ENCODE assay signal across 29 mouse cellular contexts in genomic region chr11:79825881-79826280, GRCm38 (mm10).
DNase-seq lines count a peak whose midpoint lies in the region; ATAC-seq lines count a peak whose summit lies in the region.
"Had no signal": no experiment of that assay in that cellular context is flagged by ENCODE, and none has a peak within 500 bp of the region (broad histone marks: within the 10 kb centered on the region; RNA-seq: fewer than 3 reads in every experiment).

No protein-coding gene starts in this region.

- no peaks in the 10 kb centered on the region for H3K36me3 ChIP-seq in forebrain, embryonic 10.5 days (replicated peaks)
- no peaks in the 10 kb centered on the region for H3K36me3 ChIP-seq in forebrain, embryonic 11.5 days (ENCODE audit: control insufficient read depth, insufficient read depth, low read length)
- H3K36me3 ChIP-seq: embryonic facial prominence, embryonic 12.5 days; forebrain, embryonic 15.5 days; G1E; heart, embryonic 13.5 days; kidney, embryonic 15.5 days; limb, embryonic 12.5 days; liver, embryonic 12.5 days; midbrain, embryonic 12.5 days; neural tube, embryonic 15.5 days had no signal

- H3K4me2 ChIP-seq in forebrain, embryonic 11.5 days (ENCODE audit: low read depth, low read length, severe bottlenecking) = no peak overlapping the region
- H3K4me2 ChIP-seq: embryonic facial prominence, embryonic 12.5 days; forebrain, embryonic 15.5 days; heart, embryonic 13.5 days; hindbrain, embryonic 14.5 days; kidney, embryonic 15.5 days; limb, embryonic 12.5 days; liver, embryonic 12.5 days; midbrain, embryonic 12.5 days; neural tube, embryonic 15.5 days had no signal

- DNase-seq in forebrain, embryonic 10.5 days (ENCODE audit: extremely low spot score, low spot score) = no peak
- no peak for DNase-seq in forebrain, embryonic 11.5 days (ENCODE audit: low spot score)
- DNase-seq in kidney, postnatal 36 days = peak; percentile 20 to 32
- DNase-seq in kidney, adult 8-10 months = no peak
- DNase-seq in adrenal gland, postnatal 36 days = peak; percentile 43 to 58
- no peak for DNase-seq in heart, adult 8-10 months (ENCODE audit: low spot score)
- no peak for DNase-seq in layer of hippocampus, postnatal 10 days (ENCODE audit: low spot score in 2 of 2)
- DNase-seq: B cell, adult 2 months; cerebellum, adult 18-20 months; cerebellum, postnatal 14 days; heart, adult 11 months; heart, postnatal 14 days; layer of hippocampus, postnatal 36 days; lung, adult 2 months; lung, postnatal 14 days; thymus, adult 2 months; thymus, postnatal 4 days had no signal

- no peak for ATAC-seq in forebrain, embryonic 11.5 days (replicated peaks; ENCODE audit: low FRiP score)
- ATAC-seq: forebrain, embryonic 15.5 days; liver, embryonic 12.5 days; Patski had no signal

- H3K27me3 ChIP-seq in forebrain, embryonic 10.5 days (ENCODE audit: poor library complexity, severe bottlenecking) = no peaks in the 10 kb centered on the region
- no peaks in the 10 kb centered on the region for H3K27me3 ChIP-seq in forebrain, embryonic 11.5 days (ENCODE audit: control insufficient read depth, insufficient read depth, low read length)
- H3K27me3 ChIP-seq: CH12.LX; embryonic facial prominence, embryonic 12.5 days; forebrain, embryonic 15.5 days; heart, embryonic 13.5 days; kidney, embryonic 15.5 days; limb, embryonic 12.5 days; midbrain, embryonic 12.5 days; neural tube, embryonic 15.5 days; Patski had no signal

- H3K4me1 ChIP-seq in forebrain, embryonic 10.5 days = peaks cover 8% of the 10 kb centered on the region; the same call in 1 of the 2 replicates
- H3K4me1 ChIP-seq in forebrain, embryonic 11.5 days (replicated peaks; ENCODE audit: control insufficient read depth, insufficient read depth, low read length) = no peaks in the 10 kb centered on the region
- H3K4me1 ChIP-seq: forebrain, embryonic 15.5 days; limb, embryonic 12.5 days; midbrain, embryonic 12.5 days; neural tube, embryonic 15.5 days had no signal

- H3K9ac ChIP-seq in forebrain, embryonic 11.5 days (ENCODE audit: low read length) = no peak overlapping the region
- H3K9ac ChIP-seq: embryonic facial prominence, embryonic 12.5 days; forebrain, embryonic 15.5 days; heart, embryonic 13.5 days; hindbrain, embryonic 14.5 days; kidney, embryonic 15.5 days; limb, embryonic 12.5 days; liver, embryonic 12.5 days; midbrain, embryonic 12.5 days; neural tube, embryonic 15.5 days had no signal

- 84% methylated on average over 4 of the region's 4 CpGs for WGBS in forebrain, embryonic 10.5 days
- WGBS in forebrain, embryonic 11.5 days = 89% methylated on average over 4 of the region's 4 CpGs

- peak overlapping the region; percentile 44; the same call in 1 of the 2 replicates for H3K27ac ChIP-seq in forebrain, embryonic 10.5 days
- no peak overlapping the region for H3K27ac ChIP-seq in forebrain, embryonic 11.5 days (ENCODE audit: low read depth, low read length)
- H3K27ac ChIP-seq: embryonic facial prominence, embryonic 12.5 days; forebrain, embryonic 15.5 days; heart, embryonic 13.5 days; hindbrain, embryonic 14.5 days; kidney, embryonic 15.5 days; limb, embryonic 12.5 days; liver, embryonic 12.5 days; midbrain, embryonic 12.5 days; neural tube, embryonic 15.5 days had no signal

- no peaks in the 10 kb centered on the region; the same call in 1 of the 2 replicates for H3K9me3 ChIP-seq in forebrain, embryonic 10.5 days
- no peaks in the 10 kb centered on the region for H3K9me3 ChIP-seq in forebrain, embryonic 11.5 days (ENCODE audit: control insufficient read depth, low read length)
- H3K9me3 ChIP-seq: embryonic facial prominence, embryonic 12.5 days; forebrain, embryonic 15.5 days; heart, embryonic 13.5 days; kidney, embryonic 15.5 days; liver, embryonic 12.5 days; midbrain, embryonic 12.5 days; neural tube, embryonic 15.5 days had no signal

- H3K4me3 ChIP-seq in forebrain, embryonic 10.5 days = no peak overlapping the region
- no peak overlapping the region for H3K4me3 ChIP-seq in forebrain, embryonic 11.5 days (ENCODE audit: low read depth, low read length)
- H3K4me3 ChIP-seq: embryonic facial prominence, embryonic 12.5 days; forebrain, embryonic 15.5 days; heart, embryonic 13.5 days; kidney, embryonic 15.5 days; limb, embryonic 12.5 days; liver, embryonic 12.5 days; midbrain, embryonic 12.5 days; neural tube, embryonic 15.5 days had no signal

Comparison
In these comparisons a context has a peak if more than half of its experiments do, and no peak if none do; other contexts are left out.
1. DNase-seq: peak in kidney, postnatal 36 days (2 of 2) and adrenal gland, postnatal 36 days (2 of 2); none in forebrain, embryonic 10.5 days (single experiment), forebrain, embryonic 11.5 days (single experiment), kidney, adult 8-10 months (0 of 2), heart, adult 8-10 months (single experiment) and layer of hippocampus, postnatal 10 days (0 of 2).